Mouse (Mus musculus) stomach, postnatal 0 days (tissue): ENCODE data around the gene Ssrp1. TPM values are rescaled to one million over a fixed set of nuclear protein-coding genes. Genes with fewer than 3 reads are reported as not detected.

Experiments
- ATAC-seq: fragments of 200-750 bp; cut with Nextera tagmentation; 2 replicates; pipeline ENCODE4 v1.8.0; 2017; ENCODE audit not compliant: low FRiP score, low TSS enrichment
- DNase-seq: peaks from one replicate; pipeline ENCODE4 v3.0.0-alpha.2; 2016; ENCODE audit warnings: low spot score
- H3K27ac ChIP-seq: fragments of 300-500 bp; sonication (generic); replicated peaks from 2 replicates; pipeline ENCODE4 v1.5.1; 2014; ENCODE audit warnings: mild to moderate bottlenecking, control low read depth
- H3K27me3 ChIP-seq: fragments of 300-500 bp; sonication (generic); 2 replicates; pipeline ENCODE4 v1.6.1; 2014; ENCODE audit warnings: low read length; ENCODE audit not compliant: control insufficient read depth, insufficient read depth
- H3K36me3 ChIP-seq: fragments of 300-500 bp; sonication (generic); 2 replicates; pipeline ENCODE4 v1.6.1; 2014; ENCODE audit warnings: low read length, mixed read lengths; ENCODE audit not compliant: control insufficient read depth, insufficient read depth
- H3K4me1 ChIP-seq: fragments of 300-500 bp; sonication (generic); replicated peaks from 2 replicates; pipeline ENCODE4 v1.6.1; 2014; ENCODE audit warnings: antibody characterized with exemption; ENCODE audit not compliant: control insufficient read depth, insufficient read depth
- H3K4me2 ChIP-seq: fragments of 300-500 bp; sonication (generic); replicated peaks from 2 replicates; pipeline ENCODE4 v1.6.1; 2014; ENCODE audit warnings: low read depth, mild to moderate bottlenecking, control low read depth, moderate library complexity
- H3K4me3 ChIP-seq: fragments of 300-500 bp; sonication (generic); 2 replicates; pipeline ENCODE4 v1.5.1; 2014; ENCODE audit warnings: low read depth, low read length, control low read depth
- H3K9ac ChIP-seq: fragments of 300-500 bp; sonication (generic); 2 replicates; pipeline ENCODE4 v1.6.1; 2014; ENCODE audit warnings: mild to moderate bottlenecking, low read length, control low read depth, mixed read lengths
- H3K9me3 ChIP-seq: fragments of 300-500 bp; sonication (generic); 2 replicates; pipeline ENCODE4 v1.6.1; 2016; ENCODE audit warnings: low read length; ENCODE audit not compliant: control insufficient read depth
- CTCF ChIP-seq: IDR thresholded peaks from 2 replicates; pipeline ENCODE4 v1.5.1; 2016; ENCODE audit warnings: antibody characterized with exemption, low read depth, mild to moderate bottlenecking, moderate library complexity
- EP300 ChIP-seq: optimal IDR thresholded peaks from 2 replicates; pipeline ENCODE3; 2016; ENCODE audit warnings: antibody characterized with exemption
- WGBS: fragments of 180-500 bp; shearing (Covaris S2); extraction: QIAGEN DNeasy Blood & Tissue Kit; methylation state at CpG from one replicate; pipeline ENCODE4 v1.1.7; 2014; 5-methylcytosine and 5-hydroxymethylcytosine counted together
- polyA plus RNA-seq: library from polyadenylated mRNA; unstranded; fragments of >200 nt; fragmentation: Nextera tagmentation; extraction: Ambion mirVana; gene quantifications from 2 replicates; pipeline ENCODE4 v1.2.1, GENCODE M21; 2015

Gene Ssrp1
- polyA plus RNA-seq, 1 experiment from 2014 or later, result 90.0 TPM

DNA sequence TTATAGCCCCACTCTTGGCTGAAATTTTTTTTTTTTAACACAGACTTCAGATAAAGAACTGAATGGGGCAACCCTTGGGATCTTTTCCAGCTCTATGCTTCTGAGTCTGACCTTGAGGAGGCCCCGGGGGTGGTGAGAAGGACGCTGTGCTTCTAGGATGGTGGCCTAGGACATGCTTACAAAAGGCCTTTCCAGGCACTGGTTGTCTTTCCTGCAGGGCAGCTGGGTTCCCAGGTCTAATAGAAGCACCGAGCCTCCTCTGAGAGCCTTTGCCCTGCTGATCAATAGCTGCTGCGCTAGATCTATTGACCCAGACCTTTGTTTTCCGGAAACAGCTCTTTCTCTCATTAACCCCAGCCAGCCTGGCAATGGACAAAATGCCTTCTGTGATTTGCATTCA lies 58.9 kb downstream of the Ssrp1 start:
- H3K36me3 ChIP-seq, result no peaks in the 10 kb centered on the region
- H3K9me3 ChIP-seq, result no peaks in the 10 kb centered on the region
- no peak overlapping the region for H3K4me3 ChIP-seq
- WGBS, result 47% methylated on average over 5 of the region's 5 CpGs
- no peak for ATAC-seq
- DNase-seq, result no peak
- no peaks in the 10 kb centered on the region for H3K27me3 ChIP-seq
- H3K4me1 ChIP-seq, result peaks cover 2% of the 10 kb centered on the region; the same call in 1 of the 2 replicates
- H3K27ac ChIP-seq, result no peak overlapping the region
- H3K9ac ChIP-seq, result no peak overlapping the region
- TF ChIP-seq EP300 (no peak), CTCF (no peak)
- no peak overlapping the region for H3K4me2 ChIP-seq

Other genes with a start within 250 kb of the Ssrp1 start
- 27.6 and 28.6 TPM in 2 replicates for gene Ube2l6, start 238.4 kb upstream of the Ssrp1 start, polyA plus RNA-seq
- 0.05 TPM in 1 of 2 replicates, not detected in the other for gene Smtnl1, start 214.6 kb upstream of the Ssrp1 start, polyA plus RNA-seq
- 37.7 and 42.3 TPM in 2 replicates for gene Timm10, start 210.2 kb upstream of the Ssrp1 start, polyA plus RNA-seq
- gene Slc43a1, start 198.4 kb upstream of the Ssrp1 start, polyA plus RNA-seq, result 5.1 and 5.4 TPM in 2 replicates
- gene Rtn4rl2, start 150.5 kb upstream of the Ssrp1 start, polyA plus RNA-seq, result 0.41 and 0.53 TPM in 2 replicates
- gene Slc43a3, start 100.7 kb upstream of the Ssrp1 start, polyA plus RNA-seq, result 14.3 and 16.5 TPM in 2 replicates
- 0.16 TPM in 1 of 2 replicates, not detected in the other for gene Prg2, start 56.8 kb upstream of the Ssrp1 start, polyA plus RNA-seq
- not detected in 2 replicates for gene Prg3, start 49.0 kb upstream of the Ssrp1 start, polyA plus RNA-seq
- 0.62 and 0.73 TPM in 2 replicates for gene P2rx3, start 228 bp downstream of the Ssrp1 start, polyA plus RNA-seq
- gene Tnks1bp1, start 10.8 kb downstream of the Ssrp1 start, polyA plus RNA-seq, result 32.9 and 34.0 TPM in 2 replicates
- gene Aplnr, start 99.0 kb downstream of the Ssrp1 start, polyA plus RNA-seq, result 25.1 and 28.0 TPM in 2 replicates
- 1.1 and 1.2 TPM in 2 replicates for gene Lrrc55, start 160.0 kb downstream of the Ssrp1 start, polyA plus RNA-seq